Mouse (Mus musculus) megakaryocyte, adult 5-6 weeks (primary cell): ENCODE results near the gene Dus2. TPM values are rescaled to one million over a fixed set of nuclear protein-coding genes. Genes with fewer than 3 reads are reported as not detected.

Experiments used
- ATAC-seq: 2 replicates; pipeline ENCODE4 v1.8.0; 2016; ENCODE audit warnings: mild to moderate bottlenecking, inconsistent platforms; ENCODE audit not compliant: poor library complexity, severe bottlenecking
- total RNA-seq, 2 experiments: library from RNA; stranded (forward) in 1 of 2; stranded (reverse) in 1 of 2; fragments of 153-499, 151-499 nt in 1 of 2; fragments of 221-1000, 200-1000 nt in 1 of 2; gene quantifications; 2 replicates each; pipeline versions ENCODE4 v1.2.3 to v1.2.4; 2015 to 2017

Gene Dus2
- total RNA-seq (2015) = 3.8 and 4.3 TPM in 2 replicates
- total RNA-seq (2017) = 6.0 and 6.9 TPM in 2 replicates

DNA sequence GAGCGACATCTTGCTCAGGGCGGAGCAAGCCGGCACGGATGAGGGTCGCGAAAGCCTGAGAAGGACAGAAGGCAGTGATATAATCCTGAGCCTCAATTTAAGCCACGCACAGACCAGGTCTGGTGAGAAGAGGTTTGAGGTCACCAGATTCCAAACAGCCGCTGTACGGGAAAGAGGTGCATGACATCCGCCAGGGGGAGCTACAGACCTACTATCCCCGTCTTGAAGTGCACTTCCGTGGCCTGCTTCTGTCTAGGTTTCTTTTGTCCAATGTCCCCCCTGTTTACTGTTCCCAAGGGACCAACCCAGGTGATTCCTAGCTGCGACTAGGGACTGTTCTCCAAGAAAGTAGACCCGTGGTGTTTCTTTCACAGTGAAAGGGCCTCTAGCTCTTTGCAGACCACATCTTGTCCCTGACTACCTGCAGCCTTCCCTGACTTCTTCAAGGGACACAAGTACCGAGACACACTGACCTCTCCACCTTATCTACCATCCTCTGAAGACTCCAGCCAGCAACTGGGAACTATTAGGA is at the start of gene Dus2:
TSS of gene Dus2 (plus strand) at position 482 of the 532 bp plus-strand sequence.
- ATAC-seq = peak; percentile 92

- no peak for ATAC-seq
Measured at GRCm38 (mm10) chr8:105942026-105942425, 49.1 kb upstream of the Dus2 start.

DNA sequence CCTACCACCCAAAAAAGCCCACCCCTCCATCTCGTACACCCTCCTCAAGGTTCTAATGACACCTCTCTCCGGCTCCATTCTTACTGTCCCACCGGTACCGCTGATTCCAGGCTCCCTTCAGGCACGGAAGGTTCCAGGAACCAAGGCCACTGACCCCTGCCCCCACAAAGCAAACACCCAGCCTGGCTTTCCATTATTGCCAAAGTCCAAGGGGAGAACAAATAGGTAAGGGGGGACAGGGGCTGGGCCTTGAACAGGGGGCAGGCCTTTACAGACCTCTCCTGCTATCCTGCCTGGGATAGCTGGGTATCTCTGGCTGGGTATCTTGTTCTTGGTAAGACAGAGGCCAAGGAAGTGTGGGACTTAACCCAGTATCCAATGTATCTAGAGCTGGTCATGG is 48.6 kb upstream of the Dus2 start:
- no peak for ATAC-seq

GRCm38 (mm10) chr8:105943321-105943739 is 47.8 kb upstream of the Dus2 start, which contains the start of gene Lcat:
Gene Lcat, minus strand, starts transcription at chr8:105943382.
- ATAC-seq = no peak

DNA sequence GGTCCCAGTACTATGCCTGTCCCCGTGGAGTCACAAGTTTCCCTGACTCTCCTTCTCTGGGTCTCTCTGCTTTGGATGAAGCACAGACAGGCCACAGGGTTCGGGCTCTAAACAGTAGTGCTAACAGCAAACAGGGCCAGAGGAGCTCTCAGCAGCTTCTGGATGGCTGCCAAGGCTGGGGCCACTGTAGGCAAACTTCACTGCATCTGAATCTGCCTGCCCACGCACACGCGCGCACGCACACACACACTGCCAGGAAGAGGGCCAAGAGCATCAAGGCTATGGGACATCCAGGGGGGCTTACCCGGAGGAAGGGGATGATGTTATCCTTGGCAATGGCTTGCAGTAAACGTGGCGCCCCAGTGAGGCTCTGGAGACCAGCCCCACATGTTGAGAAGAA is 41.8 kb upstream of the Dus2 start:
- no peak for ATAC-seq

GRCm38 (mm10) chr8:105951057-105951659 is 40.0 kb upstream of the Dus2 start:
- ATAC-seq = no peak

- no peak for ATAC-seq
Measured at GRCm38 (mm10) chr8:105956556-105956955, 34.6 kb upstream of the Dus2 start.

- no peak for ATAC-seq
Measured at GRCm38 (mm10) chr8:105957813-105958212, 33.3 kb upstream of the Dus2 start.

- no peak for ATAC-seq
Measured at GRCm38 (mm10) chr8:105959350-105959749, 31.8 kb upstream of the Dus2 start.

- no peak for ATAC-seq
Measured at GRCm38 (mm10) chr8:105961101-105961500, 30.0 kb upstream of the Dus2 start.

DNA sequence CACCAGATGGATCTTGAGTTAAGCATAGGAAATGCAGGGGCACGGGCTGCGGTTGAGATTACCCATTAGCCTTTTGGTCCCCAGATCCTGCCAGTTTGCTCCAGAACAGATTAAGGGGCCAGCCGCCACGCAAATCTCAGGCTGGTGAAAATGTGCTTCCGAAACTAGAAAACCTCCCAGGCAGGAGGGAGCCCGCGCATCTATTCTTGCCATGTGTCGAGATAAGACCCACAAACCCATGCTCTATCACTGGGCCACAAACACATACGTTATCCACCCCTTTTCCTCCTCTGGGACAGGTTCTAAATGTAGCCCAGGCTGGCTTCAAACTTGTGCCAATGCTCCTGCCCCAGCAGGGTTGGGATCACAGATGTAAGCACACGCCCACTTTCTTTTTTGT is 29.6 kb upstream of the Dus2 start:
- no peak for ATAC-seq

- ATAC-seq = no peak
Measured at GRCm38 (mm10) chr8:105964506-105965265, 26.5 kb upstream of the Dus2 start.

DNA sequence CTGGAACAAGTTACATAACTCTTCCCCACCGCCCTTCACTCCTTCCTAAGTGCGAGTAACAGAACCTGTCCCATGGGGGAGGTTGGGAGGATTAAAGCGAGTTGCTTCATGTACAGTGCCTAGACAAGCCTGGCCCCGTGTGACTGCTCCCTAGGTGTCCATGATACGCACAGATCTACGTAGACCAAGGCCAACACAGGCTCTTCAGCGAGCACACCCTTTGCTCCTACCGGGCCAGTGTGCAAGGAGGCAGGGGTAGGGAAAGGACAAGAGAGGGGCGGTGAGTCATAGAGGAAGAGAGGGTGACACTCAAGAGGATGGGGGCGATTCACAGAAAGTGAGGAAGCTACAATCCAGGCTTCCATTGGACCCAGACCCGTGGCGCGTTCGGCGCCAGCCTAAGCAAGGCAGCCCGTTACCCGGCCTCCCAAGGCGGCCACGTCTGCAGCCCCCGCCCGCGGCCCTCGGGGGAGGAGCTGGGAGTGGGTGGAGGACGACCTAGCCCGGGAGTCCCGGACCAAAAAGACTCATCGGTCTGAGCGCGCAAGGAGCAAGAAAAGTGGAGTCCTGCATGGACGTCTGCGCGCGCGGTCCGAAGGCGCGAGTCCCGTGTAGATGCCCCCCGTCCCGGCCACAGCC is 25.8 kb upstream of the Dus2 start:
- ATAC-seq = peak; percentile 59

- ATAC-seq = peak; percentile 77
Measured at GRCm38 (mm10) chr8:105965905-105966341, 25.2 kb upstream of the Dus2 start, which contains the start of gene Slc12a4. Gene Slc12a4, minus strand, starts transcription at chr8:105966097.

DNA sequence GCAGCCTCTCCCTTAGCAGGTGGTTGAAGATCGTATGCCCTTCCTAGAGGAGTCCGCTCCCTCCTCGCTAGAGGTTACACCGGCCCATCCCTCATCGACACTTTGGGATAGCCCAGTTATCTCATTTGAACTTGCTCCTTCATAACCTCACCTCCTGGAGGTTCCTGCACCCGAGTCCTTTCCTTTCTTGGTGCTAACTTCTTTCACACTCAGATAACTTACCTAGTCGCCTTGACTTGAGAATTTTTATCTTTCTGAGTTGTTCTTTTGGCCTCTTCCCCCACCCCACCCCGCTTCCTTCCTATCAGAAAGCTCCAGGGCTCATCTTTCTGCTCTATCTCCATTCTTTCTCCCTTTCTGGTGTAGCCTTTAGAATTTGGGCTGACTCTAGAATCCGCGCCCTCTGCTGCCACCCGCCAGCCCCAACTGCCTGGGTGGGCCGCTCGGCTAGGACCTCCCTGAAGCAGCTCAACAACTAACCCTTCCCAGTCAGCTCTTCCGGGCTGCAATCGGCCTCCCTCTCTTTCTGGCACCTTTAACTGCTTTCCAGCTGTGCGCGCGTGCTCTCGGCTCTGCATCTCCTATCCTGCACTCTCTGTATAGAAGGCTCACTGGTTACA is 24.3 kb upstream of the Dus2 start:
- peak; percentile 6; the same call in 1 of the 2 replicates for ATAC-seq

DNA sequence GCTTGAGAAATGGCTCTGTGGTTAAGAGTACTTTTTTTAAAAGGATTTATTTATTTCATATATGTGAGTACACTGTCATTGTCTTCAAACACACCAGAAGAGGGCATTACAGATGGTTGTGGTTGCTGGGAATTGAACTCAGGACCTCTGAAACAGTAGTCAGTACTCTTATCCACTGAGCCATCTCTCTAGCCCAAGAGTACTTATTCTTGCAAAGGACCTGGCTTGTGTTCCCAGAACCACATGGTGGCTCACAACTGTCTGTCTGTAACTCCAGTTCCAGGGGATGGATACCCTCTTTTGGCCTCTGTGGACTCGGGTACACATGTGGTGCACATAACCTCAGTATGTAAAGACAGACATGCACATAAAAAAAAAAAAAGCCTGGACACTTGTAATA is 21.8 kb upstream of the Dus2 start:
- ATAC-seq = no peak

DNA sequence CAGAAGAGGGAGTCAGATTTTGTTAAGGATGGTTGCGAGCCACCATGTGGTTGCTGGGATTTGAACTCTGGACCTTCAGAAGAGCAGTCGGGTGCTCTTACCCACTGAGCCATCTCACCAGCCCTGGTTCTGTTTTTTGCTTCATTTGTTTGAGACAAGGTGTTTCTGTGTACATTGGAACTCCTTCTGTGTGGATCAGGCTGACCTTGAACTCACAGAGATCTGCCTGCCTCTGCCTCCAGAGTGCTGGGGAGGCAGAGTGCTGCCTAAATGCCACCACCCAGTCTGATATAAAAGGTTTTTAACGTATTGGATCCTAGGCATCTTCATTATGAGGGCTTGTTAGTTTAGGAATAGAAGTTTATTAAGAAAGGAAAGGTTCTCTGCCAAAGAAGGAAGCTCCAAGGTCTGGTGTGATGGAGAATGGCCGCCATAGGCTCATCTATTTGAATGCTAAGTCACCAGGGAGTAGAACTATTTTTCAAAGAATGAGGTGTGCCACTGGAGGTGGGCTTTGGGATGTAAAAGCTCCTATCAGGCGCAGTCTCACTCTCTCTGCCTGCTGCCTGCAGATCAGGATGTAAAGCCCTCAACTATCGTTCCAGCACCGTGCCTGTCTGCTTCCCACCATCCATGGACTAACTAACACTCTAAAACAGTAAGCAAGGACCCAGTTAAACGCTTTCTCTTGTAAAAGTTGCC is 20.0 kb upstream of the Dus2 start:
- ATAC-seq = no peak

DNA sequence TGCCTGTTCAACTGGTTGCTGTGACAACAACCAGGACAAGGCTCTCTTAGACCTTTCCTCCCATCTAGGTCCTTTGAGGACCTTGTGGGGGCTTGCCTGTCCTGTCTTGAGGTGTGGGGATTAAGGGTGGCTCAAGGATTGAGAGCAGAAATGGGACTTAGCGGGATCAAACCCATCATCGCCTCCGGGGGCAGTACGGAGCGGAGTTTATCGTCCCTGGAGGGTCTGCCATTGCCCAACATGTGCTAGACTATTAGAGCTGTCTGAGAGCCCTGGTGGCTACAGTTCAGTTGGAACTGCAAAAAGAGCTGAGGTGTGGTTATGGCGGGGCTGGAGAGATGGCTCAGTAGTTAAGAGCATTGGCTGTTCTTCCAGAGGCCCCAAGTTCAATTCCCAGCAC is 15.8 kb upstream of the Dus2 start:
- ATAC-seq = no peak

DNA sequence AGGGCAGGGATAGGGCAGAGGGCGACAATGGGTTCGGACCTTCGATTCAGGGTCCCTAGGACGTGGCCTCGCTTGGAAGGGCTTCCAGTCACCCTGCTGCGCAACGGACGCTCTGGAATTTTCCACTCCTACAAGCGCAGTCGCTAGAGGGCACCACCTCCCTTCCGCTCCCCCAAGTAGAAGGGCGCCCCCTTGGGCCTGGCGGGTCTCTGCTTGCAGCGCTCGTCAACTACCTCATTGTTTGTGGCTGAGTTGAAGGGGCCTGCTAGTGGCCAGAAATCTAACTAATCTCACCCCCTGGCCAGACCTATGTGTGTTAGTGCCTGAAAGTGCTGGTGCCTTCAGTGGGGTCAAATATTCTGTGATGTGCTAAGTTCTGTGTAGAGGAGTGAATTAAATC is 11.8 kb upstream of the Dus2 start, which contains the start of gene Dpep3:
TSS of gene Dpep3 (minus strand) at position 105 of the 400 bp plus-strand sequence.
- ATAC-seq = no peak

- no peak for ATAC-seq
Measured at GRCm38 (mm10) chr8:105981146-105981545, 10.0 kb upstream of the Dus2 start.
